Mouse (Mus musculus): ENCODE data around the gene Tbc1d7. TPM values are rescaled to one million over a fixed set of nuclear protein-coding genes. Genes with fewer than 3 reads are reported as not detected.
A peak's percentile ranks its signal among the peaks of the same experiment; 100 is the strongest.

Tbc1d7 gene
- polyA plus RNA-seq, 1 experiment from 2014 or later, result 67.1 TPM

GRCm38 (mm10) chr13:43133400-43133799, 37.9 kb downstream of the Tbc1d7 start:
- no peak for ATAC-seq (ENCODE audit: insufficient number of reproducible peaks, insufficient read depth, low FRiP score, low TSS enrichment, low read depth)
- 66% methylated on average over 7 of the region's 7 CpGs for WGBS
- H3K9me3 ChIP-seq, result no peaks in the 10 kb centered on the region
- H3K27ac ChIP-seq, result no peak overlapping the region
- H3K9ac ChIP-seq (replicated peaks), result no peak overlapping the region
- no peak overlapping the region for H3K4me2 ChIP-seq
- peaks cover 10% of the 10 kb centered on the region for H3K4me1 ChIP-seq (replicated peaks)
- H3K27me3 ChIP-seq, result no peaks in the 10 kb centered on the region
- no peak overlapping the region for H3K4me3 ChIP-seq (replicated peaks)
- H3K36me3 ChIP-seq, result no peaks in the 10 kb centered on the region

GRCm38 (mm10) chr13:43132859-43133258, 38.4 kb downstream of the Tbc1d7 start:
- H3K27me3 ChIP-seq, result no peaks in the 10 kb centered on the region
- 74% methylated on average over 9 of the region's 9 CpGs for WGBS
- no peak overlapping the region for H3K27ac ChIP-seq

GRCm38 (mm10) chr13:43131741-43132191, 39.5 kb downstream of the Tbc1d7 start:
- no peaks in the 10 kb centered on the region for H3K27me3 ChIP-seq
- 65% methylated on average over 10 of the region's 10 CpGs for WGBS
- H3K4me2 ChIP-seq, result no peak overlapping the region
- ATAC-seq (ENCODE audit: insufficient number of reproducible peaks, insufficient read depth, low FRiP score, low TSS enrichment, low read depth), result no peak
- H3K4me3 ChIP-seq (replicated peaks), result no peak overlapping the region
- no peaks in the 10 kb centered on the region for H3K36me3 ChIP-seq
- peaks cover 10% of the 10 kb centered on the region for H3K4me1 ChIP-seq (replicated peaks)
- no peak overlapping the region for H3K27ac ChIP-seq
- no peaks in the 10 kb centered on the region for H3K9me3 ChIP-seq
- no peak overlapping the region for H3K9ac ChIP-seq (replicated peaks)

More at GRCm38 (mm10) chr13:43132859-43133258, 38.4 kb downstream of the Tbc1d7 start:
- Histone ChIP-seq H3K4me2 (no peak overlapping the region), H3K9me3 (no peaks in the 10 kb centered on the region), H3K9ac (replicated peaks) (no peak overlapping the region), H3K4me1 (replicated peaks) (peaks cover 10% of the 10 kb centered on the region), H3K36me3 (no peaks in the 10 kb centered on the region), H3K4me3 (replicated peaks) (no peak overlapping the region)
- ATAC-seq (ENCODE audit: insufficient number of reproducible peaks, insufficient read depth, low FRiP score, low TSS enrichment, low read depth), result no peak

- H3K27ac ChIP-seq, result no peak overlapping the region
- H3K27me3 ChIP-seq, result no peaks in the 10 kb centered on the region
- no peak overlapping the region for H3K4me3 ChIP-seq (replicated peaks)
- no peaks in the 10 kb centered on the region for H3K9me3 ChIP-seq
- no peaks in the 10 kb centered on the region for H3K36me3 ChIP-seq
- no peak for ATAC-seq (ENCODE audit: insufficient number of reproducible peaks, insufficient read depth, low FRiP score, low TSS enrichment, low read depth)
- no peak overlapping the region for H3K9ac ChIP-seq (replicated peaks)
- no peak overlapping the region for H3K4me2 ChIP-seq
- 50% methylated on average over 6 of the region's 6 CpGs for WGBS
- H3K4me1 ChIP-seq (replicated peaks), result peaks cover 10% of the 10 kb centered on the region
Measured at GRCm38 (mm10) chr13:43130161-43130560, 41.1 kb downstream of the Tbc1d7 start.

GRCm38 (mm10) chr13:43124683-43125074, 46.6 kb downstream of the Tbc1d7 start:
- 14% methylated on average over 4 of the region's 4 CpGs for WGBS
- H3K27ac ChIP-seq, result no peak overlapping the region
- peak; percentile 79; the same call in 1 of the 2 replicates for ATAC-seq (ENCODE audit: insufficient number of reproducible peaks, insufficient read depth, low FRiP score, low TSS enrichment, low read depth)
- H3K4me2 ChIP-seq, result no peak overlapping the region
- no peaks in the 10 kb centered on the region for H3K27me3 ChIP-seq
- peaks cover 24% of the 10 kb centered on the region for H3K4me1 ChIP-seq (replicated peaks)
- no peak overlapping the region for H3K9ac ChIP-seq (replicated peaks)
- no peaks in the 10 kb centered on the region for H3K36me3 ChIP-seq
- no peaks in the 10 kb centered on the region for H3K9me3 ChIP-seq
- H3K4me3 ChIP-seq (replicated peaks), result no peak overlapping the region

GRCm38 (mm10) chr13:43123895-43124682, 47.2 kb downstream of the Tbc1d7 start:
- ATAC-seq (ENCODE audit: insufficient number of reproducible peaks, insufficient read depth, low FRiP score, low TSS enrichment, low read depth), result no peak; the same call in 1 of the 2 replicates
- Histone ChIP-seq H3K27ac (peak overlapping the region; percentile 42; the same call in 1 of the 2 replicates), H3K4me3 (replicated peaks) (no peak overlapping the region), H3K4me2 (no peak overlapping the region), H3K36me3 (no peaks in the 10 kb centered on the region), H3K9me3 (no peaks in the 10 kb centered on the region), H3K27me3 (no peaks in the 10 kb centered on the region), H3K9ac (replicated peaks) (no peak overlapping the region), H3K4me1 (replicated peaks) (peaks cover 24% of the 10 kb centered on the region)
- WGBS, result 50% methylated on average over 17 of the region's 17 CpGs

- Histone ChIP-seq H3K27ac (0 out of 2 replicates have a peak overlapping the region, but pooled peaks have one; percentile 1), H3K4me3 (replicated peaks) (no peak overlapping the region)
- 78% methylated on average over 16 of the region's 16 CpGs for WGBS
Measured at GRCm38 (mm10) chr13:43122306-43123070, 48.8 kb downstream of the Tbc1d7 start.

GRCm38 (mm10) chr13:43113141-43113540, 58.2 kb downstream of the Tbc1d7 start:
- WGBS, result 89% methylated on average over 3 of the region's 3 CpGs
- Histone ChIP-seq H3K4me2 (no peak overlapping the region), H3K27ac (no peak overlapping the region), H3K27me3 (no peaks in the 10 kb centered on the region), H3K9ac (replicated peaks) (no peak overlapping the region), H3K4me3 (replicated peaks) (no peak overlapping the region), H3K36me3 (no peaks in the 10 kb centered on the region), H3K4me1 (replicated peaks) (0 out of 2 replicates have a peak, but pooled peaks cover 3% of the 10 kb centered on the region), H3K9me3 (peaks cover 7% of the 10 kb centered on the region; the same call in 1 of the 2 replicates)
- no peak for ATAC-seq (ENCODE audit: insufficient number of reproducible peaks, insufficient read depth, low FRiP score, low TSS enrichment, low read depth)

More at GRCm38 (mm10) chr13:43122306-43123070, 48.8 kb downstream of the Tbc1d7 start:
- H3K27me3 ChIP-seq, result no peaks in the 10 kb centered on the region
- H3K4me1 ChIP-seq (replicated peaks), result peaks cover 24% of the 10 kb centered on the region
- H3K4me2 ChIP-seq, result no peak overlapping the region
- H3K36me3 ChIP-seq, result no peaks in the 10 kb centered on the region
- H3K9ac ChIP-seq (replicated peaks), result no peak overlapping the region
- H3K9me3 ChIP-seq, result no peaks in the 10 kb centered on the region
- ATAC-seq (ENCODE audit: insufficient number of reproducible peaks, insufficient read depth, low FRiP score, low TSS enrichment, low read depth), result no peak

GRCm38 (mm10) chr13:43112707-43113106, 58.6 kb downstream of the Tbc1d7 start:
- H3K36me3 ChIP-seq, result no peaks in the 10 kb centered on the region
- H3K9ac ChIP-seq (replicated peaks), result no peak overlapping the region
- peaks cover 7% of the 10 kb centered on the region; the same call in 1 of the 2 replicates for H3K9me3 ChIP-seq
- no peaks in the 10 kb centered on the region for H3K27me3 ChIP-seq
- H3K4me1 ChIP-seq (replicated peaks), result 0 out of 2 replicates have a peak, but pooled peaks cover 3% of the 10 kb centered on the region
- H3K4me3 ChIP-seq (replicated peaks), result no peak overlapping the region
- no peak overlapping the region for H3K4me2 ChIP-seq
- WGBS, result 87% methylated on average over 3 of the region's 3 CpGs
- no peak for ATAC-seq (ENCODE audit: insufficient number of reproducible peaks, insufficient read depth, low FRiP score, low TSS enrichment, low read depth)
- no peak overlapping the region for H3K27ac ChIP-seq

- no peaks in the 10 kb centered on the region for H3K27me3 ChIP-seq
- 0 out of 2 replicates have a peak, but pooled peaks cover 3% of the 10 kb centered on the region for H3K4me1 ChIP-seq (replicated peaks)
- H3K27ac ChIP-seq, result no peak overlapping the region
- no peak overlapping the region for H3K9ac ChIP-seq (replicated peaks)
- H3K9me3 ChIP-seq, result peaks cover 7% of the 10 kb centered on the region; the same call in 1 of the 2 replicates
- ATAC-seq (ENCODE audit: insufficient number of reproducible peaks, insufficient read depth, low FRiP score, low TSS enrichment, low read depth), result no peak
- H3K4me2 ChIP-seq, result no peak overlapping the region
- no peak overlapping the region for H3K4me3 ChIP-seq (replicated peaks)
- 70% methylated on average over 7 of the region's 7 CpGs for WGBS
- no peaks in the 10 kb centered on the region for H3K36me3 ChIP-seq
Measured at GRCm38 (mm10) chr13:43112280-43112679, 59.0 kb downstream of the Tbc1d7 start.

GRCm38 (mm10) chr13:43104496-43104895, 66.8 kb downstream of the Tbc1d7 start:
- no peak for ATAC-seq (ENCODE audit: insufficient number of reproducible peaks, insufficient read depth, low FRiP score, low TSS enrichment, low read depth)
- no peak overlapping the region for H3K4me2 ChIP-seq
- H3K36me3 ChIP-seq, result no peaks in the 10 kb centered on the region
- H3K4me3 ChIP-seq (replicated peaks), result no peak overlapping the region
- H3K27ac ChIP-seq, result no peak overlapping the region
- 96% methylated on average over 9 of the region's 9 CpGs for WGBS
- no peaks in the 10 kb centered on the region for H3K27me3 ChIP-seq
- H3K9ac ChIP-seq (replicated peaks), result no peak overlapping the region
- H3K4me1 ChIP-seq (replicated peaks), result no peaks in the 10 kb centered on the region
- peaks cover 6% of the 10 kb centered on the region; the same call in 1 of the 2 replicates for H3K9me3 ChIP-seq

Data from limb, embryonic 12.5 days (tissue).